Mouse (Mus musculus) neural tube, embryonic 15.5 days (tissue): ENCODE data around the gene Rad23a. TPM values are rescaled to one million over a fixed set of nuclear protein-coding genes. Genes with fewer than 3 reads are reported as not detected.

Experiments
- ATAC-seq: fragments of 200-750 bp; cut with Nextera tagmentation; 2 replicates; pipeline ENCODE4 v1.8.0; 2017; ENCODE audit warnings: mild to moderate bottlenecking, moderate TSS enrichment, moderate library complexity; ENCODE audit not compliant: low FRiP score
- H3K27ac ChIP-seq: fragments of 300-500 bp; sonication (generic); replicated peaks from 2 replicates; pipeline ENCODE4 v1.5.1; 2015; ENCODE audit warnings: mild to moderate bottlenecking, inconsistent platforms
- H3K27me3 ChIP-seq: fragments of 300-500 bp; sonication (generic); replicated peaks from 2 replicates; pipeline ENCODE4 v1.6.1; 2015; ENCODE audit warnings: inconsistent platforms
- H3K36me3 ChIP-seq: fragments of 300-500 bp; sonication (generic); 2 replicates; pipeline ENCODE4 v1.6.1; 2015; ENCODE audit warnings: inconsistent platforms
- H3K4me1 ChIP-seq: fragments of 300-500 bp; sonication (generic); 2 replicates; pipeline ENCODE4 v1.6.1; 2015; ENCODE audit warnings: inconsistent platforms
- H3K4me2 ChIP-seq: fragments of 300-500 bp; sonication (generic); 2 replicates; pipeline ENCODE4 v1.6.1; 2015; ENCODE audit warnings: inconsistent platforms, mild to moderate bottlenecking, moderate library complexity
- H3K4me3 ChIP-seq: fragments of 300-500 bp; sonication (generic); replicated peaks from 2 replicates; pipeline ENCODE4 v1.5.1; 2015; ENCODE audit warnings: mild to moderate bottlenecking, inconsistent platforms
- H3K9ac ChIP-seq: fragments of 300-500 bp; sonication (generic); replicated peaks from 2 replicates; pipeline ENCODE4 v1.6.1; 2015; ENCODE audit warnings: mild to moderate bottlenecking, inconsistent platforms
- H3K9me3 ChIP-seq: fragments of 300-500 bp; sonication (generic); replicated peaks from 2 replicates; pipeline ENCODE4 v1.6.1; 2016; ENCODE audit warnings: inconsistent platforms
- WGBS: fragments of 180-500 bp; shearing (Covaris S2); methylation state at CpG from one replicate; pipeline ENCODE4 v1.1.7; 2015; ENCODE audit warnings: mixed read lengths; 5-methylcytosine and 5-hydroxymethylcytosine counted together
- polyA plus RNA-seq: library from polyadenylated mRNA; unstranded; fragments of >200 nt; fragmentation: Nextera tagmentation; extraction: Ambion mirVana; gene quantifications from 2 replicates; pipeline ENCODE4 v1.2.1, GENCODE M21; 2015

The Rad23a gene
- polyA plus RNA-seq, 1 experiment from 2014 or later, result 71.3 TPM

- Histone ChIP-seq H3K4me2 (peak within 1 kb of the TSS; percentile 90), H3K4me3 (peak within 1 kb of the TSS; percentile 79), H3K36me3 (peaks cover 24% of the 10 kb centered on the region), H3K9me3 (no peaks in the 10 kb centered on the region), H3K27me3 (no peaks in the 10 kb centered on the region), H3K9ac (peak within 1 kb of the TSS; percentile 82), H3K4me1 (peaks cover 22% of the 10 kb centered on the region), H3K27ac (peak within 1 kb of the TSS; percentile 84)
- peak; percentile 93 for ATAC-seq
- under 1% methylated on average over 39 of the region's 39 CpGs for WGBS
These were observed 16.5 kb upstream of the Rad23a start, which contains the start of gene Farsa for GRCm38 (mm10) chr8:84856864-84857441. Farsa (plus strand) TSS chr8:84856989.

DNA sequence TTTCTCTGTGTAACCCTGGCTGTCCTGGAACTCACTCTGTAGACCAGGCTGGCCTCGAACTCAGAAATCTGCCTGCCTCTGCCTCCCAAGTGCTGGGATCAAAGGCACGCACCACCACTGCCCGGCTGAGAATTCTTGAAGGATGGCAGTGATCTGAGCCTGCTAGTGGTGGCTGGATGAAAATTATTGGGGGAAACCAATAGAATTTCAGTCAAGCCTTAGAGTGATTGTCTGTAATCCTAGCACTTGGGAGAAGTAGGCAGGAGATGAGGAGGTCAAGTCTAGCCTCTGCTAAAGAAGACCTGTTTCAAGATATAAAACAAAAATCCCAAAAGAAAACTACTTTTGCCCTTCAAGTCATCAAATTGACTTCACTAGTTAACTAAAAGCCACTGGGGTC lies 16.0 kb upstream of the Rad23a start:
- no peak overlapping the region for H3K9ac ChIP-seq
- H3K4me3 ChIP-seq, result no peak overlapping the region; the same call in 1 of the 2 replicates
- 98% methylated on average over 3 of the region's 3 CpGs for WGBS
- ATAC-seq, result peak; percentile 29; the same call in 1 of the 2 replicates
- no peaks in the 10 kb centered on the region for H3K9me3 ChIP-seq
- H3K4me1 ChIP-seq, result peaks cover 22% of the 10 kb centered on the region
- no peak overlapping the region for H3K27ac ChIP-seq
- H3K27me3 ChIP-seq, result no peaks in the 10 kb centered on the region
- peak overlapping the region; percentile 90; the same call in 1 of the 2 replicates for H3K4me2 ChIP-seq
- H3K36me3 ChIP-seq, result peaks cover 20% of the 10 kb centered on the region

DNA sequence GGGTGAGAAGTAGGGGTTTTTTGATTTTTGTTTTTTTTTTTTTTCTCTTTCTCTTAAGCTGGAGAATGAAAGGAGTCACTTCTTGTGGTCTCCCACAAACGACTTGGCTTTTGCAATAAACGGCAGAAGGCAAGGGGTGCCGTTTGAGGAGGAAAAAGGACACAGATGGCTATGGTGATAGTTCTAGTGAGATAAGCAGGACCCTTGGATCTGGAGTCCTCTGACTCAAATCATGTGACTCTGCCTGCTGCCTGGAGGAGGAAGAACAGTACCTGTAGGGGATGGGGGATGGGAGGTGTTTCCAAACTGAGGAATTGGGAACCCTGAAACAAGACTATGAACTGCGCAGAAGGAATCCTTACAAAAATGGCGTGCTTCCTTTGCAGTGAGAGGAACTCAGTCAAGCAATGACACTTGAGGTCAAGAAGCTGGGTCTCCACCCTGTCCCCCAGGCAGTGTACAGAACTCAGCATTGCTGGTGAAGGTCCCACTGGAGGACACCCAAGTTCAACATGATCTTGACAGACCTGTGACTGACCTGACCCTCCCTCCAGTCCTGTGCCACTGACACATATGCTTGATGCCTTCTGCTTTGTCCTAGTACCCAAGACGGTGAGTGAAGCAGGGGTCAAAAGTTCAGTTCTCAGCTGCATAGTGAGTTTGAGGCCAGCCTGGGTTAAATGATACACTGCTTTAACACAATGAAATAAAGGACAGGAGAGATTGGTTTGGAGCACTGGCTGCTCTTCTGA lies 7.4 kb upstream of the Rad23a start:
- H3K4me3 ChIP-seq, result peak overlapping the region; percentile 63
- no peaks in the 10 kb centered on the region for H3K9me3 ChIP-seq
- H3K27ac ChIP-seq, result peak overlapping the region; percentile 87
- H3K36me3 ChIP-seq, result peaks cover 24% of the 10 kb centered on the region
- H3K9ac ChIP-seq, result peak overlapping the region; percentile 74
- 39% methylated on average over 6 of the region's 6 CpGs for WGBS
- peak overlapping the region; percentile 79 for H3K4me2 ChIP-seq
- no peak for ATAC-seq
- no peaks in the 10 kb centered on the region for H3K27me3 ChIP-seq
- H3K4me1 ChIP-seq, result peaks cover 34% of the 10 kb centered on the region

- H3K9ac ChIP-seq, result peak within 1 kb of the TSS; percentile 89
- H3K4me3 ChIP-seq, result peak within 1 kb of the TSS; percentile 63
- H3K27ac ChIP-seq, result peak within 1 kb of the TSS; percentile 87
- H3K4me2 ChIP-seq, result peak within 1 kb of the TSS; percentile 79
- H3K4me1 ChIP-seq, result peaks cover 42% of the 10 kb centered on the region
- peaks cover 34% of the 10 kb centered on the region for H3K36me3 ChIP-seq
- under 1% methylated on average over 55 of the region's 55 CpGs for WGBS
- H3K9me3 ChIP-seq, result no peaks in the 10 kb centered on the region
- peak; percentile 99 for ATAC-seq
- H3K27me3 ChIP-seq, result no peaks in the 10 kb centered on the region
These were observed 6.5 kb upstream of the Rad23a start, which contains the start of gene Calr for GRCm38 (mm10) chr8:84846722-84847572. Calr (minus strand) TSS chr8:84846934.

GRCm38 (mm10) chr8:84846094-84846721 lies 5.7 kb upstream of the Rad23a start:
- Histone ChIP-seq H3K9ac (peak overlapping the region; percentile 89), H3K4me3 (peak overlapping the region; percentile 63), H3K4me1 (peaks cover 47% of the 10 kb centered on the region), H3K4me2 (peak overlapping the region; percentile 77), H3K27ac (peak overlapping the region; percentile 83), H3K27me3 (no peaks in the 10 kb centered on the region), H3K36me3 (peaks cover 41% of the 10 kb centered on the region), H3K9me3 (no peaks in the 10 kb centered on the region)
- WGBS, result 1% methylated on average over 30 of the region's 30 CpGs
- peak; percentile 21 for ATAC-seq

GRCm38 (mm10) chr8:84845355-84846093 lies 5.1 kb upstream of the Rad23a start:
- 17% methylated on average over 12 of the region's 12 CpGs for WGBS
- peak overlapping the region; percentile 89 for H3K9ac ChIP-seq

DNA sequence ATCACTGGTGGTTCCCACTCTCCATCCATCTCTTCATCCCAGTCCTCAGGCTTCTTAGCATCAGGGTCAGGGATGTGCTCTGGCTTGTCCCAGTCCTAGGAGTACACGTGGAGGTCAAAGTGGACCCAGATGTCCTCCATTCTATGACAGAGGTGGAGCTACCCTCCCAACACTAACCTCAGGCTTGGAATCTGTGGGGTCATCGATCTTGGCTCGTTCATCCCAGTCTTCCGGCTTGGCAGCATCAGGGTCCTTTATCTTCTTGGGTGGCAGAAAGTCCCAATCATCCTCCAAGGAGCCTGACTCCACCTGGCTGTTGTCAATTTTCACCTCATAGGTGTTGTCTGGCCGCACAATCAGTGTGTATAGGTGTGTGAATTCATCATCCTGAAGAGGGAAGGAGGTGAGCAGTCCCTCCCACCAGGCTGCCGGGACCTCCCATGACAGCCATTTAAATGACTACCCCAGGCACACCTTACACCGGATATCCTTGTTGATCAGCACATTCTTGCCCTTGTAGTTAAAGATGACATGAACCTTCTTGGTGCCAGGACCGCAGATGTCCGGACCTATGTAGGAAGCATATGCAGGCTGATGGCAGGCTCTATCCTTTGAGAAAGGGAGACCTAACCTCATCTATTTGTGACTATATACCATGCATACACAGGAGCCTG lies 4.1 kb upstream of the Rad23a start:
- peak overlapping the region; percentile 89; the same call in 1 of the 2 replicates for H3K9ac ChIP-seq
- H3K4me2 ChIP-seq, result peak overlapping the region; percentile 77
- H3K27me3 ChIP-seq, result no peaks in the 10 kb centered on the region
- WGBS, result 89% methylated on average over 9 of the region's 9 CpGs
- peak overlapping the region; percentile 63 for H3K4me3 ChIP-seq
- H3K27ac ChIP-seq, result peak overlapping the region; percentile 54; the same call in 1 of the 2 replicates
- peaks cover 42% of the 10 kb centered on the region for H3K36me3 ChIP-seq
- H3K9me3 ChIP-seq, result no peaks in the 10 kb centered on the region
- ATAC-seq, result no peak
- H3K4me1 ChIP-seq, result peaks cover 51% of the 10 kb centered on the region

More at GRCm38 (mm10) chr8:84845355-84846093, 5.1 kb upstream of the Rad23a start:
- Histone ChIP-seq H3K9me3 (no peaks in the 10 kb centered on the region), H3K27ac (peak overlapping the region; percentile 83), H3K27me3 (no peaks in the 10 kb centered on the region), H3K4me1 (peaks cover 48% of the 10 kb centered on the region), H3K36me3 (peaks cover 42% of the 10 kb centered on the region), H3K4me2 (peak overlapping the region; percentile 77), H3K4me3 (peak overlapping the region; percentile 63)
- no peak for ATAC-seq

- H3K27me3 ChIP-seq, result no peaks in the 10 kb centered on the region
- H3K9me3 ChIP-seq, result no peaks in the 10 kb centered on the region
- H3K4me3 ChIP-seq, result no peak overlapping the region
- no peak overlapping the region for H3K9ac ChIP-seq
- no peak overlapping the region for H3K27ac ChIP-seq
- peaks cover 57% of the 10 kb centered on the region for H3K4me1 ChIP-seq
- WGBS, result 83% methylated on average over 1 of the region's 1 CpGs
- no peak overlapping the region for H3K4me2 ChIP-seq
- no peak for ATAC-seq
- H3K36me3 ChIP-seq, result peaks cover 67% of the 10 kb centered on the region
These were observed 1.0 kb upstream of the Rad23a start for GRCm38 (mm10) chr8:84841514-84841913.

- peak overlapping the region; percentile 64 for H3K4me2 ChIP-seq
- H3K4me3 ChIP-seq, result peak overlapping the region; percentile 74
- WGBS, result 3% methylated on average over 7 of the region's 7 CpGs
- H3K27me3 ChIP-seq, result no peaks in the 10 kb centered on the region
- no peak for ATAC-seq
- peak overlapping the region; percentile 74 for H3K9ac ChIP-seq
- peak overlapping the region; percentile 91 for H3K27ac ChIP-seq
- H3K9me3 ChIP-seq, result no peaks in the 10 kb centered on the region
- peaks cover 63% of the 10 kb centered on the region for H3K4me1 ChIP-seq
- H3K36me3 ChIP-seq, result peaks cover 77% of the 10 kb centered on the region
These were observed 604 bp downstream of the Rad23a start for GRCm38 (mm10) chr8:84839875-84840247.

- Histone ChIP-seq H3K4me1 (peaks cover 63% of the 10 kb centered on the region), H3K36me3 (peaks cover 77% of the 10 kb centered on the region), H3K4me2 (peak overlapping the region; percentile 64), H3K27me3 (no peaks in the 10 kb centered on the region), H3K27ac (no peak overlapping the region; the same call in 1 of the 2 replicates), H3K9ac (peak overlapping the region; percentile 74; the same call in 1 of the 2 replicates), H3K4me3 (peak overlapping the region; percentile 74), H3K9me3 (no peaks in the 10 kb centered on the region)
- ATAC-seq, result no peak
- WGBS, result 100% methylated on average over 2 of the region's 2 CpGs
These were observed 1.1 kb downstream of the Rad23a start for GRCm38 (mm10) chr8:84839411-84839810.
